Mouse (Mus musculus) forebrain, embryonic 13.5 days (tissue): ENCODE data around the gene Gm20388. TPM values are rescaled to one million over a fixed set of nuclear protein-coding genes. Genes with fewer than 3 reads are reported as not detected.
"Not testable (repeated sequence)": the region's sequence is repeated elsewhere in the genome, so short reads cannot be mapped to it uniquely, and the experiment has no call there.

ENCODE experiments used
- ATAC-seq: fragments of 200-750 bp; cut with Nextera tagmentation; 2 replicates; pipeline ENCODE4 v1.8.0; 2017
- H3K27ac ChIP-seq: fragments of 300-500 bp; sonication (generic); 2 replicates; pipeline ENCODE4 v1.5.1; 2015; ENCODE audit warnings: inconsistent platforms, mild to moderate bottlenecking, moderate library complexity
- H3K27me3 ChIP-seq: fragments of 300-500 bp; sonication (generic); 2 replicates; pipeline ENCODE4 v1.6.1; 2015; ENCODE audit warnings: mild to moderate bottlenecking, inconsistent platforms
- H3K36me3 ChIP-seq: fragments of 300-500 bp; sonication (generic); 2 replicates; pipeline ENCODE4 v1.6.1; 2015; ENCODE audit warnings: mild to moderate bottlenecking, inconsistent platforms; ENCODE audit not compliant: poor library complexity, severe bottlenecking
- H3K4me1 ChIP-seq: fragments of 300-500 bp; sonication (generic); 2 replicates; pipeline ENCODE4 v1.6.1; 2015; ENCODE audit warnings: inconsistent platforms
- H3K4me2 ChIP-seq: fragments of 300-500 bp; sonication (generic); 2 replicates; pipeline ENCODE4 v1.6.1; 2015; ENCODE audit warnings: inconsistent platforms, mild to moderate bottlenecking, moderate library complexity
- H3K4me3 ChIP-seq: fragments of 300-500 bp; sonication (generic); 2 replicates; pipeline ENCODE4 v1.5.1; 2015; ENCODE audit warnings: mild to moderate bottlenecking, inconsistent platforms
- H3K9ac ChIP-seq: fragments of 300-500 bp; sonication (generic); 2 replicates; pipeline ENCODE4 v1.6.1; 2015; ENCODE audit warnings: mild to moderate bottlenecking, inconsistent platforms
- H3K9me3 ChIP-seq: fragments of 300-500 bp; sonication (generic); replicated peaks from 2 replicates; pipeline ENCODE4 v1.6.1; 2016; ENCODE audit warnings: inconsistent platforms
- WGBS: fragments of 180-500 bp; shearing (Covaris S2); methylation state at CpG from one replicate; pipeline ENCODE4 v1.1.7; 2015; 5-methylcytosine and 5-hydroxymethylcytosine counted together
- polyA plus RNA-seq: library from polyadenylated mRNA; unstranded; fragments of >200 nt; fragmentation: Nextera tagmentation; extraction: Ambion mirVana; gene quantifications from 2 replicates; pipeline ENCODE4 v1.2.1, GENCODE M21; 2015

The Gm20388 gene
- polyA plus RNA-seq, 1 experiment from 2014 or later, result 5.6 TPM

DNA sequence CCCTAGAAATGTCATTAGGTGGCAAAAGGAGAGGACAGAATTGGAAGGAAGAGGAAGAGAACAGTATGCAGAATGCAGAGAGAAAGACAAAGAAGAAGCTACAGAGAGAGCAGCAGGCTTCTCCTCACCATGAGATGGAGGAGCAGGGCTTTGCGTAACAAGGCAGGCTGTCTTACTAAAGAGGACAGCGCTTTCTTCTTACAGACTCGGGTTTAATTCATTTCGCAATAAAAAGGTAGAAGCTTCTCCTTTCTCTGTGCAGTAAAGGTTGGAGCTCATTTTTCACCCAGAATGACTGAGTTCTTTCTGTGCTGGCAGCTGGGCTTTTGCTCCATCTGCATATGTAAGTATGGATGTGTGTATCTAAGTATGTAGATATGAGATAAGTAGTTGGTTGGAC is 3369.2 kb downstream of the Gm20388 start:
- Histone ChIP-seq H3K27ac (no peak overlapping the region), H3K4me1 (no peaks in the 10 kb centered on the region), H3K9ac (no peak overlapping the region), H3K9me3 (no peaks in the 10 kb centered on the region), H3K4me3 (no peak overlapping the region), H3K36me3 (peaks cover 50% of the 10 kb centered on the region; the same call in 1 of the 2 replicates), H3K4me2 (no peak overlapping the region), H3K27me3 (no peaks in the 10 kb centered on the region)
- WGBS, result 95% methylated on average over 4 of the region's 4 CpGs
- ATAC-seq, result no peak

DNA sequence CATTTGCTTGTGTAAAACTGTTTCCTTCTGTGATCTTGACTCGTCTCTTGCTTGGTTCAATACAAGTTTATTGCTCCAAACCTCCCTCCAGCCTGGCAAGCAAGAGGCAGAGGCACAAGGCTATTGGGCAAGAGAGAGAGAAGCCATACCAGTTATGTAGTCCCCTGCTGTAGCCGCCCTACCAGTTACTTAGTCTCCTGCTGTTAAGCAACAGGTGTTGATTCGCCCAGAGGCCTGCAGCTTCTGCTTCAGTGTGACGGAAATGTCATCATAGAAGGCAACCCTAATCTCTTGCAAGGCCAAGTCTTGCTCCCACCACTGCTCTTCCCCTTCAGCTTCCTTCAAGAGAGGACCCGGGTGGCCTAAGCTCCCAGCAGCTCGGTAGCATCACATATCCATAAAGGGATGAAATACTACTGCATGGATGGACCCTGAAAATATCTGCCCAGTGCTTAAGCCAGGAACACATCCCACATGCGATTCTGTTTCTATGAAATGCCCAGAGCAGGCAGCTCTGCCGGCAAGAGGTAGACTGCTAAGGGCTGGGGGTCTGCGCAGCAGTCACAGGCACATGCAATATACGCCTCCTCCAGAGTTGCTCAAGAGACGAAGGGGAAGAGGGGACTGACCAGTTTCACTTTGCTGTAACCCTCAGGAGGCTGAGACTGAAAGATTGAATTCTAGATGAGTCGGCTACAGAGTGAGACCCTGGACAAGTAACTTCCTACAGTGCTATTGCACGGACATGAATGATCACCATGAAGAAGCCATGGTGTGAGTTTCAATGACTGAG is 3369.9 kb downstream of the Gm20388 start:
- 87% methylated on average over 13 of the region's 13 CpGs for WGBS
- H3K4me2 ChIP-seq, result no peak overlapping the region
- no peak overlapping the region for H3K4me3 ChIP-seq
- no peak overlapping the region for H3K9ac ChIP-seq
- H3K27me3 ChIP-seq, result no peaks in the 10 kb centered on the region
- H3K36me3 ChIP-seq, result peaks cover 46% of the 10 kb centered on the region; the same call in 1 of the 2 replicates
- H3K9me3 ChIP-seq, result no peaks in the 10 kb centered on the region
- H3K4me1 ChIP-seq, result no peaks in the 10 kb centered on the region
- no peak for ATAC-seq
- H3K27ac ChIP-seq, result no peak overlapping the region

DNA sequence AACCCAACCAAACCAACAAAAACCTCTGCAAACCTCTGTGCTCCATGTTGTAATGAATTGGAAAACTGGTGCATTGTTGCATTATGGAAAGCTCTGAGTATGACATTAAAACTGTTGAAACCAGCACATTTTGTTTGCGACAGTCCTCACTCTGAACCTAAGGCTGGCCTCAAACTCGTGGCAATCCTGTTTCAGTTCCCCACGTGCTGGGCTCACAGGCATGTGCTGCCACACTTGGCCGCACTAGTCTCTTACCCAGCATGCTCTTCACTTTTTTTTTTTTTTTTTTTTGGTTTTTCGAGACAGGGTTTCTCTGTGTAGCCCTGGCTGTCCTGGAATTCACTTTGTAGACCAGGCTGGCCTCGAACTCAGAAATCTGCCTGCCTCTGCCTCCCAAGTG is 3372.4 kb downstream of the Gm20388 start:
- H3K4me3 ChIP-seq, H3K4me1 ChIP-seq, H3K27ac ChIP-seq, ATAC-seq, H3K9ac ChIP-seq, H3K9me3 ChIP-seq, H3K27me3 ChIP-seq, H3K4me2 ChIP-seq: not testable (repeated sequence)
- peaks cover 55% of the 10 kb centered on the region for H3K36me3 ChIP-seq
- WGBS, result 94% methylated on average over 5 of the region's 6 CpGs

DNA sequence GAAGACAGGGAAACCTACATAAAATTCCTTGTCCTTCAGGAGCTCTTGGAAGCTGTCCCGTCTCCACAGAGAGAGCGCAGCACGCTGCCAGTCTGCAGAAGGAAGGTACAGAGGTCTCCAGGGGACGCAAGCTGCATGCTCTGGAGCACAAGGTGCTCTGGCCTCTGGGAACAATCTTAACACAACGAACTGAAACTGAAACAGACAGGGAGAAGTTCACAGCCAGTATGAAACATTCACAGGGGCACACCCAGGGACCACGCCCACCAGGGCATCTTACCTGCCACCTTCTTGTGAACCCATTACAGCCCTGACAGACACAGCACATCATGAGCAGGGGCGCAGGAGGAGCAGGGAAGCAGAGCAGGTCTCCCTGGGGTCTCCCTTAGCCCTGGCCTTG is 3373.3 kb downstream of the Gm20388 start:
- WGBS, result 95% methylated on average over 7 of the region's 7 CpGs
- Histone ChIP-seq H3K9me3 (no peaks in the 10 kb centered on the region), H3K27ac (no peak overlapping the region), H3K36me3 (peaks cover 60% of the 10 kb centered on the region), H3K27me3 (no peaks in the 10 kb centered on the region), H3K9ac (no peak overlapping the region), H3K4me1 (no peaks in the 10 kb centered on the region), H3K4me3 (no peak overlapping the region), H3K4me2 (no peak overlapping the region)
- no peak for ATAC-seq

DNA sequence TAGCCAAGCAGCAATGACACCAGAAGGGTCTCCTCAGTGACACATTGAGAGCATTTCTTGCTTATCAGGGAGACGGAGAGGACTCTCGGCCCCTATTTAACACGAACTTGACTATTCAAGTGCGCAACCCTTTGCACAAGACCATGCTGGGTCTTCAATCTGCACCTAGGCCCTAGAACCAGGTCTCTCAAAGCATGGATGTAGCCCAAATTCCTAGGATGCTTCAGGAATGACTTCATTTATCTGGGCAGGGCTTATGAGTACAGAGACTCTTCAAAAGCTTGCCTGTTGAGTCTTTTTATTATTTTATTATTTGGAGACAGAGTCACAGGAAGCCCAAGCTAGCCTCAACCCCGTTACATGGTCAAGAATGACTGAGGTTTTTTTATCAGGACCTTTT is 3373.9 kb downstream of the Gm20388 start:
- Histone ChIP-seq H3K27ac (no peak overlapping the region), H3K4me1 (no peaks in the 10 kb centered on the region), H3K4me2 (no peak overlapping the region), H3K27me3 (no peaks in the 10 kb centered on the region), H3K36me3 (peaks cover 65% of the 10 kb centered on the region), H3K9me3 (no peaks in the 10 kb centered on the region), H3K9ac (no peak overlapping the region), H3K4me3 (no peak overlapping the region)
- WGBS, result 92% methylated on average over 5 of the region's 5 CpGs
- ATAC-seq, result no peak

DNA sequence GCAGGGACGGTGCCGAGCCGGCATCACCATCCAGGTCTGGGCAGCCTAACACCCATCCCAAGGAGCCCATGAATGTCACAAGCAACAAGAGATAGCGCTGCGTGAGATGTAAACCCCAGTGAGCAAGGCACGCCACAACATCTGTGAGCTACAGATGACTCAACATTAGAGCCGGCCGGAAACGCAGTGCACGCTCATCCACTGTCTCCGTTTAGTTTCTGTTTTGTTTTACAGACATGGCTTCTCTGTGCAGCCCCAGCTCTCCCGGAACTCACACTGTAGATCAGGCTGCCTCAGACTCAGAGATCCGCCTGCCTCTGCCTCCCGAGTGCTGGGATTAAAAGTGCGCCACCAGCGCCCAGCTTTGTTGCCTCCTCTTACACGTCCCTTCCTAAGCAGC is 3376.7 kb downstream of the Gm20388 start:
- Histone ChIP-seq H3K27ac (no peak overlapping the region), H3K4me1 (no peaks in the 10 kb centered on the region), H3K4me2 (no peak overlapping the region), H3K9me3 (no peaks in the 10 kb centered on the region), H3K36me3 (peaks cover 41% of the 10 kb centered on the region), H3K4me3 (no peak overlapping the region), H3K27me3 (no peaks in the 10 kb centered on the region), H3K9ac (no peak overlapping the region)
- no peak for ATAC-seq
- WGBS, result 95% methylated on average over 17 of the region's 17 CpGs

DNA sequence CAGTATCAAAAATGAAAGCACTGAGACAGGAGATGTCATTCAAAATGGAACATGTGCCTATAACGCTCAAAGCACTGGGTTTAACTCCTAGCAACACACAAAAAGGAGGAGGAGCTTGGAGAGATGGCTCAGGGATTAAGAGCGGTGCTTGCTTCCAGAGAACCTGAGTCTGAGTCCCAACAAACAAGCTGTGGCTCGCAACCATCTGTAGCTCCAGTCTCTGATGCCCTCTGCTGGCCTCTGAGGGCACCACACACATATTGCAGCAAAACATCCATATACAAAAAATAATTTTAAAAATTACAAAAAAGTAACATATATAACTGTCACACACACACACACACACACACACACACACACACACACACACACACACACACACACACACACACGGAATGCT is 3379.5 kb downstream of the Gm20388 start:
- no peak overlapping the region for H3K27ac ChIP-seq
- no peak overlapping the region for H3K4me3 ChIP-seq
- no peaks in the 10 kb centered on the region for H3K4me1 ChIP-seq
- no peak overlapping the region for H3K9ac ChIP-seq
- no peaks in the 10 kb centered on the region for H3K27me3 ChIP-seq
- no peak for ATAC-seq
- peaks cover 53% of the 10 kb centered on the region for H3K36me3 ChIP-seq
- H3K4me2 ChIP-seq, result no peak overlapping the region
- H3K9me3 ChIP-seq, result no peaks in the 10 kb centered on the region
- WGBS, result 67% methylated on average over 4 of the region's 4 CpGs

DNA sequence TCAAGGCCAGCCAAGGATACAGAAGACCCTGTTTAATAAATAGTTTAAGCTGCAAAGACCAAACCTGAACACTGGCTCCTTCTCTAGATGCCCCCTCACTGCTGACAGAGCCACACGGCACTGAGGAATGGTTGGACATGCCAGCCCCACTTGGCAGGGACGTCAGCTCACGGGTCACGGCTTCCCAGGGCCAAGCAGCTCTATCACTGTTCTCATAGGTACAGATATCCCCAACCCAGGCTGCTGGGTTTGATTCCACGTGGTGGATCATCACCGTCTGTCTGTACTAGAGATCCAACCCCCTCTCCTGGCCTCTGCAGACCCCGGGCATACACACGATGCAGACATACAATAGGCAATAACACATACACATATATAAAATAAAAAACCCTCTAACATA is 3380.0 kb downstream of the Gm20388 start:
- Histone ChIP-seq H3K4me3 (no peak overlapping the region), H3K27me3 (no peaks in the 10 kb centered on the region), H3K4me2 (no peak overlapping the region), H3K9me3 (no peaks in the 10 kb centered on the region), H3K9ac (no peak overlapping the region), H3K36me3 (peaks cover 55% of the 10 kb centered on the region), H3K4me1 (no peaks in the 10 kb centered on the region), H3K27ac (no peak overlapping the region)
- ATAC-seq, result no peak
- WGBS, result 95% methylated on average over 8 of the region's 8 CpGs

DNA sequence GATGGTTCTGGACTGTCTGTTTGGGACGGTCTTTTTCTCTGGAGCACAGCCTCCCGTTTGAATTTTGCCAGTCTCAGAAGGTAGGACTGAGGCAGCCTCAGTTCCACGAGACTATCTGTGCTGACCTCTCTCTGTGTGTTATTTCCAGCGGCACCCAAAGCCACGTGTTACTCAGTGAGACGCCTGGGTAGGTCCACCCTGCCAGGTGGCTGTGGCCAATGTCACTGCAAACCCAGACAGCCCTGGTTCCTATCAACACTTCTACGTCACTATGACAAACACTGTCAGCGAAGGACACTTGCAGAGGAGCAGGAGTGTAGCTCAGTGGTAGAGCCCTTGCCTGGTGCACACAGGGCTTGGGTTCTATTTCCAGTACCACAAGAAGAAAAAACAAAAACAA is 3381.1 kb downstream of the Gm20388 start:
- Histone ChIP-seq H3K27ac (no peak overlapping the region), H3K36me3 (peaks cover 58% of the 10 kb centered on the region), H3K4me1 (no peaks in the 10 kb centered on the region), H3K4me2 (no peak overlapping the region), H3K4me3 (no peak overlapping the region), H3K9ac (no peak overlapping the region), H3K9me3 (no peaks in the 10 kb centered on the region), H3K27me3 (no peaks in the 10 kb centered on the region)
- ATAC-seq, result no peak
- 91% methylated on average over 8 of the region's 8 CpGs for WGBS

DNA sequence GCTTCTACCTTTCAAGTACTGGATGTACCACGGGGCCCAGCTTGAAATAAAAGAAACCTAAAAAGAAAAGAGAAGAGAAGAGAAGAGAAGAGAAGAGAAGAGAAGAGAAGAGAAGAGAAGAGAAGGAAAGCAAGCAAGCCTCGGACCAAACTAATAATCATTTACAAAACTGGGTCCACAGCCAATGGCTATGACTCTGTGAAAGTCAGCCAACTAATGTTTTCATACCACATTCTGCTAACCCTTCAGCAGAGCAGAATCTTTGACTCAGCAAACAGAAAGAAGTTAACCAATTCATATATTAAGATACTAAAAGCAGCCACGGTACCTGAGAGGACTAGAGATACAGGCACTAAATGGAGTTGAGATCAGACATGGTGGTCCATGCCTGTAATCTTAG is 3381.6 kb downstream of the Gm20388 start:
- Histone ChIP-seq H3K36me3 (peaks cover 57% of the 10 kb centered on the region), H3K4me1 (no peaks in the 10 kb centered on the region), H3K9me3 (no peaks in the 10 kb centered on the region), H3K27ac (no peak overlapping the region), H3K9ac (no peak overlapping the region), H3K4me3 (no peak overlapping the region), H3K4me2 (no peak overlapping the region), H3K27me3 (no peaks in the 10 kb centered on the region)
- no peak for ATAC-seq
- 92% methylated on average over 3 of the region's 3 CpGs for WGBS

DNA sequence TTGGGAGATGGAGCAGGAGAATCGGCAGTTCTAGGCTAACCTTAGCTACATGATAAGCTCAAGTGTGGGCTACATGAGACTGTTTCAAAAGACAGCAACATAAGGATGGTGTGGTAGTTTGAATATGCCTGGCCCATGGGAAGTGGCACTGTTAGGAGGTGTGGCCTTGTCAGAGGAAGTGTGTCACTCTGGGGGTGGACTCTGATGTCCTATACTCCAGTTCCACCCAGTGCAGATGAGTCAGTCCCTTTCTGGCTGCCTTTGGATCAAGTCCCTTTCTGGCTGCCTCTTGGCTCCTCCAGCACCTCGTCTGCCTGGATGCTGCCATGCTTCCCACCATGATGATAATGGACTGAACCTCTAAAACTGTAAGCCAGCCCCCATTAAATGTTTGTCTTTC is 3382.1 kb downstream of the Gm20388 start:
- Histone ChIP-seq H3K27me3 (no peaks in the 10 kb centered on the region), H3K9me3 (no peaks in the 10 kb centered on the region), H3K27ac (no peak overlapping the region), H3K36me3 (peaks cover 56% of the 10 kb centered on the region), H3K4me3 (no peak overlapping the region), H3K4me1 (no peaks in the 10 kb centered on the region), H3K4me2 (no peak overlapping the region), H3K9ac (no peak overlapping the region)
- no peak for ATAC-seq
- WGBS, result 93% methylated on average over 2 of the region's 2 CpGs

DNA sequence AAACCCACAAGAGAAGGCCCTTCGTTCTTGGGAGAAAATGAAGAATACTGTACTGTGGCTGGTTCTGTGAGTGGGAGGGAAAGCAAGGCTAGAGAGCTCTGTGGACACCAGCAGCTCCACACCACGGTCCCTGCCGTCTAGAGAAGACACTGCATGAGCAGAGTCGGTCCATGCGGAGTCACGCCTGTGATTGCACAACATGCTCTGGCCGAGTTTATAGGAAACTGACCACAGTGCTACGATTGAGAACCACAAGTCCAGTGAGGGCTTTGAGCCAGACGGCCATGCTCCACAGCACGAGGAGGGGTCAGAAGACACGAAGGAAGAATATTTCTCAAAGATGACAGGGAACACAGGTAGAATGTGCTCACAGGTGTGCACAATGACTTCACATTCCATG is 3387.7 kb downstream of the Gm20388 start:
- H3K4me1 ChIP-seq, result no peaks in the 10 kb centered on the region
- WGBS, result 93% methylated on average over 11 of the region's 11 CpGs
- ATAC-seq, result no peak
- H3K4me3 ChIP-seq, result no peak overlapping the region
- peaks cover 52% of the 10 kb centered on the region for H3K36me3 ChIP-seq
- no peaks in the 10 kb centered on the region for H3K27me3 ChIP-seq
- H3K27ac ChIP-seq, result no peak overlapping the region
- H3K9ac ChIP-seq, result no peak overlapping the region
- no peaks in the 10 kb centered on the region for H3K9me3 ChIP-seq
- no peak overlapping the region for H3K4me2 ChIP-seq

DNA sequence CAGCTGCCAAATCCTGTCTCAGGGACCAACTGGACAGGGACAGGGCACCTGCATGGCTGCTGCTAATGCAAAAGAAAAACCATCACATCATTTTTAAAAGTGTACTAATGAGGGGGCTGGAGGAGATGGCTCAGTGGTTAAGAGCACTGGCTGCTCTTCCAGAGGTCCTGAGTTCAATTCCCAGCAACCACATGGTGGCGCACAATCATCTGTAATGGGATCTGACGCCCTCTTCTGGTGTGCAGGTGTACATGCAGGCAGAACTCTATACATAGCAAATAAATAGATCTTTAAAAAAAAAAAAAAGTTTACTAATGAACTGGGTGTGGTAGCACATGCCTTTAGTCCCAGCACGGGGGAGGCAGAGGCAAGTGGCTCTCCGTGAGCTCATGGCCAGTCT is 3398.1 kb downstream of the Gm20388 start:
- no peak for ATAC-seq
- Histone ChIP-seq H3K27ac (no peak overlapping the region), H3K36me3 (peaks cover 42% of the 10 kb centered on the region), H3K9ac (no peak overlapping the region), H3K4me3 (no peak overlapping the region), H3K4me2 (no peak overlapping the region), H3K4me1 (no peaks in the 10 kb centered on the region), H3K27me3 (no peaks in the 10 kb centered on the region), H3K9me3 (no peaks in the 10 kb centered on the region)
- 72% methylated on average over 4 of the region's 4 CpGs for WGBS
